Mouse (Mus musculus): ENCODE measurements around the gene Gpsm2. TPM values are rescaled to one million over a fixed set of nuclear protein-coding genes. Genes with fewer than 3 reads are reported as not detected.

Gene Gpsm2
- total RNA-seq (2014; rRNA removed): 12.6 and 16.6 TPM in 2 replicates
- polyA plus RNA-seq (2015; fragmentation: Nextera tagmentation; extraction: Ambion mirVana): 11.3 and 14.2 TPM in 2 replicates

GRCm38 (mm10) chr3:108722036-108722872 is at the start of gene Gpsm2:
Gene Gpsm2 (minus strand): TSS chr3:108722309.
- ATAC-seq (peak; percentile 99), DNase-seq (peak; percentile 98)
- Histone ChIP-seq H3K9me3 (ENCODE audit: low read length) (no peaks in the 10 kb centered on the region), H3K4me3 (ENCODE audit: low read depth, low read length) (peak within 1 kb of the TSS; percentile 83), H3K9ac (peak within 1 kb of the TSS; percentile 74), H3K4me2 (ENCODE audit: low read depth) (peak within 1 kb of the TSS; percentile 75), H3K36me3 (ENCODE audit: insufficient read depth) (no peaks in the 10 kb centered on the region), H3K27ac (ENCODE audit: low read depth, low read length) (peak within 1 kb of the TSS; percentile 81), H3K4me1 (ENCODE audit: insufficient read depth) (peaks cover 6% of the 10 kb centered on the region; the same call in 1 of the 2 replicates), H3K27me3 (ENCODE audit: insufficient read depth, low read length) (no peaks in the 10 kb centered on the region)
- 3% methylated on average over 51 of the region's 53 CpGs for WGBS
- TF ChIP-seq CTCF (IDR thresholded peaks at IDR 0.05; ENCODE audit: low read depth): no peak

DNA sequence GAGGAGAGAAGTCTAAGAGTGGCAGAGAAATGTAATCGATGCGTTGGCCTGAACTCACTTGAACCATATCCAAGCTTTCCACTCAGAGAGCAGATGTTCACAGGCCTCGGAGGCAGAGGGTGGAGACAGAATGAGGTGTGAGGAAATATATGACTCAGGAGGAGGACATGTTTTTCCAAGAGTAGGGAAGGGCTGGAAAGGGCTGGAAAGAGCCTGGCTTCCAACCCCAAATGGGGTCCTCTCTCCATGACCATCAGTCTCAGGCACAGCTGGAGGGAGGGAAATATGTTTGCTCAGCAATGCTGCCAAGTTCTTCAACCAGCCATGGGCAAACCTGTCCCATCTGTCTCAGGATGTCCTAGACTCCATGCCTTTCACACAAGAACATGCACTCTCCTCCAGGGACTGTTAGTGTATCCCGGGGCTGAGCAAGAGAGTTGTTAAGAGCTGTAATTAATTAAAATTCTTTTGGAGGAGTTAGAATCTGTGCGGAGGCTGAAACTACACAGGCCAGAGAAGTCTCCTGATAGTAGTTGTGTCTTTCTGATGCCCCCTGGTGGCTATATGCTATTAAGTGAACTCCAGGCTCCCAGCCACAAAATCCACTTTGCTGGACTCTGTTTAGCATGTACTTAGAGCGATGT is 48.7 kb upstream of the Gpsm2 start:
- TF ChIP-seq CTCF (IDR thresholded peaks at IDR 0.05; ENCODE audit: low read depth): peak; percentile 73
- H3K27me3 ChIP-seq (ENCODE audit: insufficient read depth, low read length): no peaks in the 10 kb centered on the region
- no peak overlapping the region for H3K9ac ChIP-seq
- WGBS: 22% methylated on average over 6 of the region's 6 CpGs
- no peaks in the 10 kb centered on the region for H3K4me1 ChIP-seq (ENCODE audit: insufficient read depth)
- H3K4me2 ChIP-seq (ENCODE audit: low read depth): no peak overlapping the region
- H3K9me3 ChIP-seq (ENCODE audit: low read length): no peaks in the 10 kb centered on the region
- no peak overlapping the region for H3K4me3 ChIP-seq (ENCODE audit: low read depth, low read length)
- ATAC-seq (peak; percentile 87), DNase-seq (peak; percentile 83)
- no peaks in the 10 kb centered on the region for H3K36me3 ChIP-seq (ENCODE audit: insufficient read depth)
- no peak overlapping the region for H3K27ac ChIP-seq (ENCODE audit: low read depth, low read length)

DNA sequence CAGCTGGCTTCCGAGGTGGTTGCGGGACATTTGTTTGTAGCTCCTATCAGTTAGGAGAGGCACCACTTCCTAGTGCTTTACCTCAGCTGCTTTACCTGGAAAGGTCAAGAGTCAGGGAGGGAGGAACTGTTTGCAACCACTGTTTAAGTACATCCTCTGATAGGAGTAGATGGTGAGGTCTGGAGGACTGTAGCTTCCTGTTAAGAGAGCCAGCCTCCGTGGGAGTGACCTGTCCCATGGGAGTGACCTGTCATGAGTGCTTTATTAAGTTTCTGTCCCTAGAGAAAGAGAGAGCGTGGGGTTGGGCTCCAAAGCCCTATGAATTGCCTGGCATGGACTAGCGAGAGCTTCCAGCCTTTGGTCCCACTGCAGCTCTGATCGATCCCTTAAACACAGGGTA is 47.4 kb upstream of the Gpsm2 start:
- Histone ChIP-seq H3K4me3 (ENCODE audit: low read depth, low read length) (no peak overlapping the region), H3K4me2 (ENCODE audit: low read depth) (no peak overlapping the region), H3K9ac (no peak overlapping the region), H3K27me3 (ENCODE audit: insufficient read depth, low read length) (no peaks in the 10 kb centered on the region), H3K36me3 (ENCODE audit: insufficient read depth) (no peaks in the 10 kb centered on the region), H3K9me3 (ENCODE audit: low read length) (no peaks in the 10 kb centered on the region), H3K4me1 (ENCODE audit: insufficient read depth) (no peaks in the 10 kb centered on the region), H3K27ac (ENCODE audit: low read depth, low read length) (no peak overlapping the region)
- 89% methylated on average over 6 of the region's 6 CpGs for WGBS
- no peak for ATAC-seq
- TF ChIP-seq CTCF (IDR thresholded peaks at IDR 0.05; ENCODE audit: low read depth): no peak
- DNase-seq: no peak

- ATAC-seq (no peak), DNase-seq (no peak)
- H3K27me3 ChIP-seq (ENCODE audit: insufficient read depth, low read length): no peaks in the 10 kb centered on the region
- H3K4me3 ChIP-seq (ENCODE audit: low read depth, low read length): no peak overlapping the region
- H3K9me3 ChIP-seq (ENCODE audit: low read length): no peaks in the 10 kb centered on the region
- no peak overlapping the region for H3K4me2 ChIP-seq (ENCODE audit: low read depth)
- no peak overlapping the region for H3K9ac ChIP-seq
- no peak overlapping the region for H3K27ac ChIP-seq (ENCODE audit: low read depth, low read length)
- no peaks in the 10 kb centered on the region for H3K36me3 ChIP-seq (ENCODE audit: insufficient read depth)
- no peak for TF ChIP-seq CTCF (IDR thresholded peaks at IDR 0.05; ENCODE audit: low read depth)
- H3K4me1 ChIP-seq (ENCODE audit: insufficient read depth): no peaks in the 10 kb centered on the region
- WGBS: 82% methylated on average over 10 of the region's 10 CpGs
Measured at GRCm38 (mm10) chr3:108767416-108767815, 45.3 kb upstream of the Gpsm2 start.

DNA sequence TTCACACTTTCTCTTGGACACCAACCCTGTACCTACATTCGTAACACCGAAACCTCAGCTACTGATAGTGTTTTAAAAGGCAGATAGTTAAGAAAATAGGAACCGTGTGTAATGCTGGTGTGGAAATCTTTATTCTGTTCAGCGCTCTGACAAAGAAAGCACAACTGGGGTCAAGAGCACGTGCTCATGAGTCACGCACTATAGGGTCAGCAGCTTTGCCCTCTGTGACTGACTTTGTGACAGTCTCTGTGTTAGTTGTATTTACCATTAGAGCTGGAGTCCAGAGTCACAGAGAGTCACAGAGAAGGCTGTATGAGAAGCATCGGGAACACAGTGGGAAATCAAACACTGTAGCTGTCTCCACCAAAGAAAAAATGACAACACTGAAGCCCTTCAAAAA is 44.8 kb upstream of the Gpsm2 start:
- ATAC-seq: no peak
- Histone ChIP-seq H3K36me3 (ENCODE audit: insufficient read depth) (no peaks in the 10 kb centered on the region), H3K4me2 (ENCODE audit: low read depth) (no peak overlapping the region), H3K4me1 (ENCODE audit: insufficient read depth) (no peaks in the 10 kb centered on the region), H3K27ac (ENCODE audit: low read depth, low read length) (no peak overlapping the region), H3K9ac (no peak overlapping the region), H3K9me3 (ENCODE audit: low read length) (no peaks in the 10 kb centered on the region), H3K27me3 (ENCODE audit: insufficient read depth, low read length) (no peaks in the 10 kb centered on the region), H3K4me3 (ENCODE audit: low read depth, low read length) (no peak overlapping the region)
- WGBS: 89% methylated on average over 7 of the region's 7 CpGs
- no peak for DNase-seq
- no peak for TF ChIP-seq CTCF (IDR thresholded peaks at IDR 0.05; ENCODE audit: low read depth)

GRCm38 (mm10) chr3:108765476-108765875 is 43.4 kb upstream of the Gpsm2 start:
- Histone ChIP-seq H3K9me3 (ENCODE audit: low read length) (no peaks in the 10 kb centered on the region), H3K4me3 (ENCODE audit: low read depth, low read length) (no peak overlapping the region), H3K36me3 (ENCODE audit: insufficient read depth) (no peaks in the 10 kb centered on the region), H3K9ac (no peak overlapping the region), H3K27ac (ENCODE audit: low read depth, low read length) (no peak overlapping the region), H3K27me3 (ENCODE audit: insufficient read depth, low read length) (no peaks in the 10 kb centered on the region), H3K4me2 (ENCODE audit: low read depth) (no peak overlapping the region), H3K4me1 (ENCODE audit: insufficient read depth) (no peaks in the 10 kb centered on the region)
- no peak for TF ChIP-seq CTCF (IDR thresholded peaks at IDR 0.05; ENCODE audit: low read depth)
- no peak for ATAC-seq
- WGBS: 92% methylated on average over 7 of the region's 7 CpGs
- DNase-seq: no peak

DNA sequence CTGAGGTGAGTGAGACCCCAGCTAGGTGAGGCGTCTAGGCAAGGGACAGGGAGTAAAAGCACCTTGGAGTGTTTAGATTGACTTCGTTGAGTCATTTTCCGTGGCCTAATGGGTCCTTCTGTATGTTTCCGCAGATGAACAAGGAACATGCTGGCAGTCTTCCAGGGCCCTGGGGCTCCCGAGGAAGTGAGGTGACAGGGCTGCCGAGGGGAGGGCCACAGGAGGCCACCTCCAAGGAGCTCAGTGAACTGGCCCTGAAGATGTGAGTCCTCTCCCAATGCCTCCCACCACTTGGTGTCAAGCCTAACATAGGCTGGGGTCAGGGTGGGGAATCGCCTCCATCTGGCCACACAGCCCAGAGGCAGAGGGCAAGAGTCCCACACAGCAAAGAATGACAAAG is 42.9 kb upstream of the Gpsm2 start:
- 43% methylated on average over 7 of the region's 7 CpGs for WGBS
- no peaks in the 10 kb centered on the region for H3K9me3 ChIP-seq (ENCODE audit: low read length)
- H3K4me1 ChIP-seq (ENCODE audit: insufficient read depth): no peaks in the 10 kb centered on the region
- ATAC-seq (no peak), DNase-seq (no peak)
- H3K4me3 ChIP-seq (ENCODE audit: low read depth, low read length): no peak overlapping the region
- H3K27me3 ChIP-seq (ENCODE audit: insufficient read depth, low read length): no peaks in the 10 kb centered on the region
- no peak overlapping the region for H3K9ac ChIP-seq
- no peaks in the 10 kb centered on the region for H3K36me3 ChIP-seq (ENCODE audit: insufficient read depth)
- H3K27ac ChIP-seq (ENCODE audit: low read depth, low read length): no peak overlapping the region
- H3K4me2 ChIP-seq (ENCODE audit: low read depth): no peak overlapping the region
- no peak for TF ChIP-seq CTCF (IDR thresholded peaks at IDR 0.05; ENCODE audit: low read depth)
